Mouse (Mus musculus): ENCODE data around the gene Praf2.
"Not testable (repeated sequence)": the region's sequence is repeated elsewhere in the genome, so short reads cannot be mapped to it uniquely, and the experiment has no call there.

Praf2 gene

DNA sequence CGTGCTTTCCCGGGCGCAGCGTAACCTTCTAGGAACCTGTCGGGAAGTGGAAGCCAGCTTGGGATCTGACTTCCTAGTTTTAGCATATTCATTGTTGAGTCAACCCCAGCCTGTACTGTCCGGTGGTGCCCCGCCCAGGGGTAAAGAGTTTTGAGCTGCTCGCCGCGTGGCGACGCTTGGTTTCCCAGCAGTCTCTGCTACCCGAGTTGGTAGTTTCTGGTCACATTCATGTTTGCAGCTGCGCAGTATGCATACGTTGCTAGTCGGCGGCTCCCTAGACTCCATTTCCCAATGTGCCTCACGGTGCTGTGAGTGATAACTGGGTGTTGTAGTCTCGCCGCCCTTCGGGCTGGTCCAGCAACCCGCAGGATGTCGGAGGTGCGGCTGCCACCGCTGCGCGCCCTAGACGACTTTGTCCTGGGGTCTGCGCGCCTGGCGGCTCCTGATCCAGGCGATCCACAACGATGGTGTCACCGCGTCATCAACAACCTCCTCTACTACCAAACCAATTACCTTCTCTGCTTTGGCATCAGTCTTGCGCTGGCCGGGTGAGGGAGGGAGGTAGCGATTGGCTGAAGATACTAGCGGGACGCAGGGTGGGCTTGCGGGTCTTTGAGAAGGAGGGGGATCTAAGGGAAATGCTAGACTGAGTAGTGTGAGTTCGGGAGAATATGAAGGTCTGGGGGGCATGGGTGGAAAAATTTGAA, at the start of gene Praf2:
TSS of gene Praf2 (plus strand) at position 225 of the 707 bp plus-strand sequence.
- peak; percentile 78 to 87 for DNase-seq

- DNase-seq, result no peak
Observed at GRCm38 (mm10) chrX:7678986-7679385, 49.3 kb upstream of the Praf2 start.

GRCm38 (mm10) chrX:7679405-7680056, 48.7 kb upstream of the Praf2 start:
- peak; percentile 92 to 95 for DNase-seq

DNA sequence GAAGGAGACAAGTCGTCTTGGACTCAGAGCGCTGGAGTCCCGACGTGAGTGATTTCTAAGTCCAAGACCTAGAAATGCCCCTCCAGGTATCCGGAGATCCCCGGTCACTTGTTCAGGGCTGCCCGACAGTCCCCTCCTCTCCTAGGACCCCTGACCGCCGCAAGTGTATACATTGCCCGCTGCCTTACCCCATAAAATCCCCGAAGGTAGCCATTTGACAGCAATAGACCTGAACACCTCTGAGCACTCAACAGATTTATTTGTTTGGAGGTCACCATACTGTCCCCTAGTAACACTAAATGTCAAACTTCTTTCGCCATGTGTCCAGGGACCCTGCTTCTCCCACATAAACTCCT, 48.2 kb upstream of the Praf2 start:
- DNase-seq, result no peak

DNA sequence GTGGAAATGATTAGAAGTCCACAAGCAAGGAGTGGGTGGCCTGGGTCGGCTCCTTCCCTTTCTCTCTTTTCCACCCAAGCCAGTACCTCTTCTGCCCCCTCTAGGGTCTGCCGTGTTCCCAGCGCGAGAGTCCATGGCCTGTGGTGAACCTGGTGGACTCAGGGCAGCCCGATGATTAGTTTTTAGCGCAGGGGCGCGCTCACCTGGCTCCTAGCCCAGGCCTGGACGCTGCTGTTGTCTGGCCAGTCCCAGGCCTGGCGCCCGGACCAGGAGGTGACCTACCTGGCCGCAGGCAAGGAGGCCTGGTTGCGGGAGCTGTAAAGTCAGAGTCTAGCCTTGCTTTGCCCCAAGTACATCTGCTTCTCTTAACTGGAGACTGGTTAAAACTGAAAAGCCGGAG, 47.4 kb upstream of the Praf2 start, which contains the start of gene Magix:
TSS of gene Magix (minus strand) at position 388 of the 400 bp plus-strand sequence.
- DNase-seq, result peak in 1 of 2 experiments; percentile 37

DNA sequence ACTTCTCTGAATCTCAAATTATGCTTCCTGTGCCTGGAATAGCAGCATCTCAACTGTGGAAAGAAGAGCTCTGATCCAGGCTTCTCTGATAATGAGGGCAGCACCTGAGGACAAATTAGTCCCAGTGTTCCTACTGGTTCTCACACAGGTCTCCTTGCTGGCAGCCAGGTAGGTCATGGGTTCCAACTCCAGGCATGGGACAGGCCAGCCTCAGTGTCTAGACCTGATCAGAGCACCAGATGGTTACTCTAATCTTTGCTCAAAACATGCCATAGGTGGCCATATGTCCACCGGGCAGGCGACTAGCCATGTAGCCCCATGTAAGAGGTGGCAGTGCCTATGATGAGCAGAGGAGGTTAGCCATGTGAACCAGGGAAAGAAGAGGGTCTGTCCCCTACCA, 39.9 kb upstream of the Praf2 start:
- DNase-seq, result no peak

DNA sequence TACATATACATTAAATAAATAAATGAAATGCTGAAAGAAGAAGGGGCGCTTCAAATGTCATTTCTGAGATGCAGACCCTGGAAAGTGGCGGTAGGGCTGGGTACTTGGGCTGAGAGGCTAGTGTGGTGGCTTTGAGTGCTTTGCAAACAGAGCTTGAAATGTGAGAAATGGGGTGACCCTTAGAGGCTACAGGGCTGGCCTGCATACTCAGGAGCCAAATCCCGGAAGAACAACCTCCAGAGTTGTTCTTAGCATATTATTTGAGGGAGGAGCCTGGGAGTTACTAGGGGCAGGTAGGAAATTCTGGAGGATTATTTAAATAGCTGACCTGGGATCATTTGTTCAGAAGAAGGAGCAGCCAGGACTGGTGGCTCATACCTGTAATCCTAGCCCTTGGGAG, 37.8 kb upstream of the Praf2 start:
- DNase-seq, result peak in 1 of 2 experiments; percentile 34

DNA sequence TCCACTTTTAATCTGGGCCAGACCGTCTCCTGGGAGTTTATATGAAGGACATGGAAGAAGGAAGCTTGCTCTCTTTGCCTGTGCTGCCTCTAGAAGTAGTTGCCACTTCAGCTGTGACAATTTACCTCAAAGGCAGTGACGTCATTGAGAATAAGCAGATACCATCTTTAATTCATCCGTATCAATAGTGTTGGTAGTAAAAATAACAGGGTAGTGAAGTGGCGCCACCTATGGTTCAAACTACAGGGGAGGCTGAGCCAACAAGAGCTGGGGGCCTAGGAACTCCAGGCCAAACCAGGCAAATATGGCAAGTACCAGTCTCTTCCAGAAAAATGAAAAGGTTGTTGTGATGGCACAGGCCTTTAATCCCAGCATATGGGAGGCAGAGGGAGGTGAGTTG, 35.4 kb upstream of the Praf2 start:
- DNase-seq, result peak in 1 of 2 experiments; percentile 34

DNA sequence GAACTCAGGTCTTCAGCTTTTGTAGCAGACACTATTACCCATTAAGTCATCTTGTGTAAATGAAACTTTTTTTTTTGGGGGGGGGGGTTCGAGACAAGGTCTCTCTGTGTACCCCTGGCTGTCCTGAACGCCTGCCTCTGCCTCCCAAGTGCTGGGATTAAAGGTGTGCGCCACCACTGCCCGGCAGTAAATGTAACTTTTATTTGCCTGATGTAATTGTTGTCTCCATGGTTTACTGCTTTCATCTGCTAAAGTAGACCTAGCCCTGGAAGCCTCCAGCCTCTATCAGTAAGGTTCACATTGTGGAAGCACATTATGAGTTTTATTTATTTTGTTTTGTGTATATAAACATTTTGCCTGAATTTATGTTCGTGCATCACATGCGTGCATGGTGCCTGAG, 31.7 kb upstream of the Praf2 start:
- no peak for DNase-seq

DNA sequence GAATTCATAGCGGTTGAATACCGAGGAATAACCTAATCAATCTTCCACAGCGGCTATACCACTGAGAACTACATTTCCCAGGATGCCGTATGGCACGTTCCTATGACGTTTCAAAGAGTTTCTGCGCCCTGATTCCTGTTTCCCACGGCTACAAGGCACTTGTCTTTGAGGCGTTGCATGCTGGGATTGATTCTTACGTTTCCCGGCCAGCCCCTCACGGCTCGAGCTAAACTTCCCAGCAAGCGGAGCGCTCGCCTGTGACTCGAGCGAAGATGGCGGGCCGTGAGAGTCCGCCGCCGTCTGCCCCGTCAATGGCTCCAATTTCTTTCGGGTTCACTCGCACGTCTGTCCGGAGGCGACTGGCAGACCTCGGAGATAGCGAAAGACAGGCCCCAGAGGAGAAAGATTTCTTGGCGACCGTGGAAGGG, 31.3 kb upstream of the Praf2 start, which contains the start of gene Gpkow:
TSS of gene Gpkow (plus strand) at position 178 of the 428 bp plus-strand sequence.
- DNase-seq, result peak; percentile 86 to 89

GRCm38 (mm10) chrX:7713764-7714134, 14.5 kb upstream of the Praf2 start:
- not testable (repeated sequence) for DNase-seq

DNA sequence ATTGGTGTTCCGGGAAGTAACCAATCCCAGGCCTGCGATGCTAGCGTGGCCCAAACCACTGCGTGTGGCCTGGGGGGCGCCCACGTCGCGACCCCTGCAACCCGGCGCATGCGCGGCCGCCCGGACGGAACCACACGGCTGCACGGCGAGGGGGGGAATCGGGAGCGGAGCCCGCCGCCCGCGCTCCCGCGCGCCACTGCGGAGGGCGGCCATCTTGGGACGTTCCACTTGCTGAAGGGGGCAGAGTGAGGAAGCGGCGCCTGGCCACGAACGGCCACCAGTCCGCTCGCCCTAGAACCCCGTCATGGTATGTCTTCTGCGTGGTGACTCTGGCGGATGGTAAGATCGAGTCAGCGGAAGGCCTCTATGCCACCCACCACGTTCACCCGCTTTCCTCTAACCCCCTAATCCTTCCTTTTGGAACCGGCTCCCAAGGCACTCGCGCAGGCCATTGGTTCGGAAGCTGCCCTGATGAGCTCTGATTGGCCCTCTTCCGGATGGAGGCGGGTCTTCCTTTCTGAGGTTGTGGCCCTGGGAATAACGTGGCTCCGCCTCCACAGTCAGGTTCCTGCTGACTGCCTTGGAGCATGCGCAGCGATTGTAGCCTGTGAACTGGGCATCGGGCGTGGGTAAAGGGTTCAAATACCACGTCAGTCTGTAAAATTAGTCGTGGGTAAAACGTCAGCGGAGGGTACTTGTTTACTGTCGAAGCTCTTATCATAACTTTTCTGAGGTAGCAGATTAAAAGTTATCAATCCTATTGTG, 13.9 kb upstream of the Praf2 start, which contains the start of gene Wdr45:
TSS of gene Wdr45 (plus strand) at position 199 of the 765 bp plus-strand sequence.
- peak; percentile 93 to 97 for DNase-seq

DNA sequence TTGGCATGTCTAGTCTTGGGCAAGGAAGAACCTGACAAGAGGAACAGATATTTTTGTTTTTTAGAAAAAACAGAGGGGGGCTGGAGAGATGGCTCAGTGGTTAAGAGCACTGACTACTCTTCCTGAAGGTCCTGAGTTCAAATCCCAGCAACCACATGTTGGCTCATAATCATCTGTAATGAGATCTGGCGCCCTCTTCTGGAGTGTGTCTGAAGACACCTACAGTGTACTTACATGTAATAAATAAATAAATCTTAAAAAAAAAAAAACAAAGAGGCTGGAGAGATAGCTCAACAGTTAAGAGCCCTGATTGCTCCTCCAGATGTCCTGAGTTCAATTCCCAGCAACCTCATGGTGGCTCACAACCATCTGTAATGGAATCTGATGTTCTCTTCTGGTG, 12.2 kb upstream of the Praf2 start:
- not testable (repeated sequence) for DNase-seq

DNA sequence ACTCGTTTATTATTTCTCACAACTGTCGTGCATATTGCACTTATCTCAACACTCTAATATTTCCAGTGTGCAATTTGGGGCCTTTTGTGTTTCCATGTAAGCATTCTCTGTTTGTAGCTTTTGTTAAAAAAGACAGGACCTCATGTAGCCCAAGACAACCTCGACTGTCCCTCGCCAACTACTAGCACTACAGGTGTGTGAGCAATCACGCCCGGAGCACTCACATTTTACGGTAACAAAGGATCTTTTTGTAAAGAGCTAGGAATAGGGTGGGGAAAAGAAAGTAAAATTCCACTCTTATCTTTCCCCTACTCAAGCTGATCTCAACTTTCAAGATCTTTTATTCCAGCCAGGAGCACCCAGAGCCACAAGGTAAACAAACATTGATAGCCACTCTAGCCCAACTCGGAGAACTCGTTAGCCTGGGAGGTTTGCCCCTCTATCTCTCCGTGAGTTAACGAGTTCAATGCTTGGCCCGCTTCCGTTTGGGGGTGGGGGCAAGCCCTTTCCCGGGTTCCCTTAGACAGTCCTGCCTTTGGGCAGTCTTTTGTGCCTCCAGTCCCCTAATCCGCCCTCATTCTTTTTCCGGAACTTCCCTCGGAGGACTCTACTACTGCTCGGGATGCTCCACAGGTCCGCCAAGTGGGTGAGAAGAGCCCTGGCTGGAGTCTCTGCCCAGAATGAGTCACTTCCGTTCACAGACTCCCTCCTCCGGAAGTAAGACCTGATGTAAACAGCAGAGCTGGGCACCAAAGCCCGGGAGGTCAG, 6.5 kb upstream of the Praf2 start, which contains the start of gene Gm45208:
TSS of gene Gm45208 (plus strand) at position 732 of the 768 bp plus-strand sequence.
- DNase-seq, result peak; percentile 74 to 81

GRCm38 (mm10) chrX:7722282-7722611, 6.0 kb upstream of the Praf2 start:
- DNase-seq, result no peak

DNA sequence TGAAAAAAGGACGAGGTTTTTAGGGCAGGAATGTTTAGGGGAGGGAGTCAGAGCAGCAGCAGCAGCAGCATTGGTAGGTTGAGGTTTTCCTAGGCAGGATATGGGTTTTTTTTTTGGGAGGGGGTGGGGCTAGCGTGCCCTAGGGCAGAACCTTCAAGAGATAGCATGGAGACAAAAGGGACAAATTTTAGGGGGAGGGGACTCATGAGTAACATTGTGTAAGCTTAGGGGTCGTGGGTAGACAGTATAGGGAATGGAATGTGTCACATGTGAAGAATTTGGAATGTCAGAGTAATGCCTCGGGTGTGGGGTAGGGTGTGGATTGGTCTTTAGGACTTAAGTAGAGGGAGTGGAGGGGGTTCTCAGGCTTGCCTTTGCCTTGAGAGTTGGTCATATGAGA, 5.5 kb upstream of the Praf2 start:
- no peak for DNase-seq

GRCm38 (mm10) chrX:7724135-7724534, 4.1 kb upstream of the Praf2 start:
- peak in 1 of 2 experiments; percentile 60 for DNase-seq

- DNase-seq, result no peak
Observed at GRCm38 (mm10) chrX:7725841-7726240, 2.4 kb upstream of the Praf2 start.

- peak in 1 of 2 experiments; percentile 31 for DNase-seq
Observed at GRCm38 (mm10) chrX:7727176-7727575, 1.1 kb upstream of the Praf2 start.

DNA sequence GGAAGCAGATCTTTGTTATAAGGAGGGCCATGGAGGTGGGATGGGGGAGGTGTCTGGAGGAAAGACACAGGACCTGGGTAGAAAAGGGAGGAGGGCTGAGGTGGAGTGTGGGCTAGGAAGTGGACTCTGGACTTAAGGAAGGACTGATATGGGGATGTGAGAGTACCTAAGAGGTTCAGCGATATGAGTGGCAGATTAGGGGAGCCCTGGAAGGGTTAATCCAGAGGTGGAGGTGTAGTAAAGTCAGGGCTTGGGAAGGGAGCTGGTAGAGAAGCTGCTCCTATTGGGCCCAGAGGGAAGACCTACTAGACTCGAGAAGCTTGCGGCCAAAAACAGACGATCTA, 655 bp downstream of the Praf2 start:
- DNase-seq, result no peak

- DNase-seq, result peak; percentile 75 to 84
Observed at GRCm38 (mm10) chrX:7733571-7734156, 5.4 kb downstream of the Praf2 start.

DNA sequence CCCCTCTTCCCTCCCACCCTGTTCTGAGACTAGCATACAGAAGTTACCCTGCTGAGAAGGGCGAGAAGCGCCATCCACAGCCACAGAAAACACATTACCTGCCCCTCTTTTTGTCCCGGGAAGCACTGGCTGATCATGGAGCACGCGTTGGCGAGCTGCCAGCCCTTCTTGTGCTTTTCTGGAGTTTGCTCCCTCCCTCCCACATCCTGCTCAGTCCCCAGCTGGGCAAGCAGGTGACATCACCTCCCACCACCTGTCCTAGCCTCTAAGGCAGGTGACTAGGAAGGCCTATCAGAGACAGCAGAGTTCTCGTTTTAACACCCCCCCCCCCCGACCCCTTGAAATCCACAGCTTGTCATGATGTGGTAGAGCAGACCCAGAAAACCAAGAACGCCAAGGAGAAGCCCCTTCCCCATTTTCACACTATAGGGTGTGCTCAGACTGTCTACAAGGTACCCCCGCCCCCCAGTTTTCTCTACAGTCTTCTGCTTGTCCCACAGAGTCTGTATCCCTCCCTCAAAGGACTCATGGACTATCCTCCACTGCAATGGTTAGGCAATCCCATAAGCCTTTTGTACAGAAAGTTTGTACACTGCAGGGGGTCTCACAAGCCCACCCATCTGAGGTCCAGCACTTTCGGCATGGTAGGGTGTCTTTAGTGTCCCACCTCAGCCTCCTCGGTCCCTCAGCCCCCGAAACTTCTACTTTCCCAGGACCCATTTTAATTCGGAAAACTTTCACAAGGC, 11.3 kb downstream of the Praf2 start:
- DNase-seq, result peak; percentile 54 to 77

Data from lung, postnatal 4 days (tissue).